Mouse (Mus musculus): ENCODE measurements at regions not wholly inside any gene's neighbourhood (a gene's known extent, or its start where the extent isn't known, plus 50 kb on each side); places are given as distances from the start of the nearest gene placed in this dataset.

- no peak for DNase-seq (ENCODE audit: low spot score in 2 of 2)
Measured at GRCm38 (mm10) chr12:97529556-97529955, 729.7 kb downstream of the Galc start.

GRCm38 (mm10) chr12:97525931-97526330 lies 733.3 kb downstream of the Galc start:
- no peak for DNase-seq (ENCODE audit: low spot score in 2 of 2)

- no peak for DNase-seq (ENCODE audit: low spot score in 2 of 2)
Measured at GRCm38 (mm10) chr12:97519834-97520489, 739.3 kb downstream of the Galc start.

- no peak for DNase-seq (ENCODE audit: low spot score in 2 of 2)
Measured at GRCm38 (mm10) chr12:97517534-97517933, 741.7 kb downstream of the Galc start.

- DNase-seq (ENCODE audit: low spot score in 2 of 2) = no peak
Measured at GRCm38 (mm10) chr12:97515805-97516204, 743.5 kb downstream of the Galc start.

GRCm38 (mm10) chr12:97511866-97512265 lies 747.4 kb downstream of the Galc start:
- no peak for DNase-seq (ENCODE audit: low spot score in 2 of 2)

- DNase-seq (ENCODE audit: low spot score in 2 of 2) = peak in 1 of 2 experiments; percentile 11
Measured at GRCm38 (mm10) chr12:97501441-97501840, 757.8 kb downstream of the Galc start.

GRCm38 (mm10) chr12:97483559-97483958 lies 775.7 kb downstream of the Galc start:
- DNase-seq (ENCODE audit: low spot score in 2 of 2) = no peak

- no peak for DNase-seq (ENCODE audit: low spot score in 2 of 2)
Measured at GRCm38 (mm10) chr12:97476466-97477250, 782.6 kb downstream of the Galc start.

- no peak for DNase-seq (ENCODE audit: low spot score in 2 of 2)
Measured at GRCm38 (mm10) chr12:97475751-97476150, 783.5 kb downstream of the Galc start.

GRCm38 (mm10) chr12:97469183-97469582 lies 790.1 kb downstream of the Galc start:
- DNase-seq (ENCODE audit: low spot score in 2 of 2) = no peak

GRCm38 (mm10) chr12:97436141-97436540 lies 823.1 kb downstream of the Galc start:
- no peak for DNase-seq (ENCODE audit: low spot score in 2 of 2)

GRCm38 (mm10) chr12:97434021-97434420 lies 825.2 kb downstream of the Galc start:
- no peak for DNase-seq (ENCODE audit: low spot score in 2 of 2)

- DNase-seq (ENCODE audit: low spot score in 2 of 2) = no peak
Measured at GRCm38 (mm10) chr12:97432704-97433103, 826.6 kb downstream of the Galc start.

GRCm38 (mm10) chr12:97428252-97428651 lies 831.0 kb downstream of the Galc start:
- no peak for DNase-seq (ENCODE audit: low spot score in 2 of 2)

- no peak for DNase-seq (ENCODE audit: low spot score in 2 of 2)
Measured at GRCm38 (mm10) chr12:97424726-97425125, 834.5 kb downstream of the Galc start.

GRCm38 (mm10) chr12:97403440-97403839 lies 855.8 kb downstream of the Galc start:
- no peak for DNase-seq (ENCODE audit: low spot score in 2 of 2)

- no peak for DNase-seq (ENCODE audit: low spot score in 2 of 2)
Measured at GRCm38 (mm10) chr12:97402412-97403396, 856.6 kb downstream of the Galc start.

- no peak for DNase-seq (ENCODE audit: low spot score in 2 of 2)
Measured at GRCm38 (mm10) chr12:97398582-97398945, 860.7 kb downstream of the Galc start.

GRCm38 (mm10) chr12:97397850-97398581 lies 861.2 kb downstream of the Galc start:
- no peak for DNase-seq (ENCODE audit: low spot score in 2 of 2)

GRCm38 (mm10) chr12:97361804-97362203 lies 897.5 kb downstream of the Galc start:
- no peak for DNase-seq (ENCODE audit: low spot score in 2 of 2)

Measured in frontal cortex, postnatal 25 days (tissue).